ENCODE assay signal across 8 mouse cellular contexts in the genomic region with DNA sequence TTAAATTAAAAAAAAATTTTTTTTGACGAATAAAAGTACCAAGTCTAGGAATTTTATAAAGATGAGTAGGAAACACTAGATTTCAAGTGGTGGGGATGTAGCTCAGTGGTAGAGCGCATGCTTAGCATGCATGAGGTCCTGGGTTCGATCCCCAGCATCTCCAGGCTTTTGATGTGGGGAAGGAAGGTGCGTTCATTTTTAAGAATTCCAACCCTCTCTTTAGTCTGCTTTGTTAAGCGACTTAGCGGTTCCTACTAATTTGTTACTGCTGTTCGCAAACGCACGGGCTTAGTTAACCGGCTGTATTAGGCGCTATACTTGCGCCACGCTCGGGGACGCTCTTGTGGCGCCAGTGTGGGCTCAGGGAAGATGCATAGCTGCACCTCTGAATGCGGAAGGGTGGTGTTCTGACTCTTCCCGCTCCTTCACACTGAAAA. TPM values are rescaled to one million over a fixed set of nuclear protein-coding genes. Genes with fewer than 3 reads are reported as not detected.
DNase-seq lines count a peak whose midpoint lies in the region; ATAC-seq lines count a peak whose summit lies in the region.

No protein-coding gene starts in this region.

- peak overlapping the region; percentile 69 for H3K4me2 ChIP-seq in kidney, embryonic 16.5 days (replicated peaks; ENCODE audit: low read depth, low read length)
- peak overlapping the region; percentile 56 for H3K4me2 ChIP-seq in intestine, embryonic 16.5 days (ENCODE audit: low read depth, low read length)
- H3K4me2 ChIP-seq in liver, embryonic 16.5 days (ENCODE audit: low read depth, low read length): peak overlapping the region; percentile 61
- peak overlapping the region; percentile 61 for H3K4me2 ChIP-seq in stomach, embryonic 15.5 days

- H3K27ac ChIP-seq in kidney, embryonic 16.5 days (ENCODE audit: low read length): no peak overlapping the region
- no peak overlapping the region for H3K27ac ChIP-seq in brown adipose tissue, adult 24 weeks (replicated peaks; ENCODE audit: low read depth, low read length)
- peak overlapping the region; percentile 80 for H3K27ac ChIP-seq in forebrain, embryonic 10.5 days
- H3K27ac ChIP-seq in intestine, embryonic 16.5 days (ENCODE audit: low read length): no peak overlapping the region
- H3K27ac ChIP-seq in liver, embryonic 16.5 days (ENCODE audit: low read length): no peak overlapping the region
- H3K27ac ChIP-seq in stomach, embryonic 15.5 days: no peak overlapping the region

- H3K9me3 ChIP-seq in kidney, embryonic 16.5 days (ENCODE audit: low read length): no peaks in the 10 kb centered on the region
- H3K9me3 ChIP-seq in forebrain, embryonic 10.5 days: no peaks in the 10 kb centered on the region
- H3K9me3 ChIP-seq in intestine, embryonic 16.5 days (ENCODE audit: control insufficient read depth, low read length): no peaks in the 10 kb centered on the region
- H3K9me3 ChIP-seq in liver, embryonic 16.5 days (replicated peaks; ENCODE audit: control insufficient read depth, low read length): no peaks in the 10 kb centered on the region
- no peaks in the 10 kb centered on the region for H3K9me3 ChIP-seq in stomach, embryonic 15.5 days

- peak; percentile 82 for ATAC-seq in kidney, embryonic 16.5 days (ENCODE audit: low FRiP score, low TSS enrichment)
- ATAC-seq in intestine, embryonic 16.5 days: peak; percentile 75
- ATAC-seq in liver, embryonic 16.5 days (ENCODE audit: low read depth): peak; percentile 72
- peak; percentile 67; the same call in 1 of the 2 replicates for ATAC-seq in stomach, embryonic 15.5 days (ENCODE audit: insufficient read depth, low FRiP score, low read depth)

- peaks cover 10% of the 10 kb centered on the region for H3K4me1 ChIP-seq in kidney, embryonic 16.5 days (ENCODE audit: insufficient read depth, low read length)
- H3K4me1 ChIP-seq in brown adipose tissue, adult 24 weeks (ENCODE audit: control insufficient read depth, insufficient read depth, insufficient read length, low read length): no peaks in the 10 kb centered on the region
- peaks cover 21% of the 10 kb centered on the region for H3K4me1 ChIP-seq in forebrain, embryonic 10.5 days
- H3K4me1 ChIP-seq in intestine, embryonic 16.5 days (ENCODE audit: control insufficient read depth, insufficient read depth, low read length): peaks cover 12% of the 10 kb centered on the region; the same call in 1 of the 2 replicates
- no peaks in the 10 kb centered on the region for H3K4me1 ChIP-seq in liver, embryonic 16.5 days (ENCODE audit: control insufficient read depth, low read depth, low read length)
- peaks cover 9% of the 10 kb centered on the region; the same call in 1 of the 2 replicates for H3K4me1 ChIP-seq in stomach, embryonic 15.5 days

- H3K4me3 ChIP-seq in kidney, embryonic 16.5 days (ENCODE audit: low read length): peak overlapping the region; percentile 57
- H3K4me3 ChIP-seq in brown adipose tissue, adult 24 weeks (ENCODE audit: insufficient read depth, low read depth, low read length): 0 out of 2 replicates have a peak overlapping the region, but pooled peaks have one; percentile 8
- peak overlapping the region; percentile 61 for H3K4me3 ChIP-seq in forebrain, embryonic 10.5 days
- H3K4me3 ChIP-seq in intestine, embryonic 16.5 days (ENCODE audit: low read length): peak overlapping the region; percentile 50
- peak overlapping the region; percentile 47 for H3K4me3 ChIP-seq in liver, embryonic 16.5 days (ENCODE audit: low read depth, low read length)
- H3K4me3 ChIP-seq in stomach, embryonic 15.5 days (replicated peaks): peak overlapping the region; percentile 43

- DNase-seq in kidney, postnatal 14 days: no peak
- peak; percentile 80 for DNase-seq in forebrain, embryonic 10.5 days (ENCODE audit: extremely low spot score, low spot score)
- no peak for DNase-seq in urinary bladder, postnatal 10 days (ENCODE audit: low spot score)

- H3K27me3 ChIP-seq in kidney, embryonic 16.5 days (ENCODE audit: insufficient read depth, low read length): peaks cover 14% of the 10 kb centered on the region
- peaks cover 60% of the 10 kb centered on the region for H3K27me3 ChIP-seq in forebrain, embryonic 10.5 days (ENCODE audit: poor library complexity, severe bottlenecking)
- H3K27me3 ChIP-seq in intestine, embryonic 16.5 days (replicated peaks; ENCODE audit: control insufficient read depth, insufficient read depth, low read length): no peaks in the 10 kb centered on the region
- H3K27me3 ChIP-seq in liver, embryonic 16.5 days (ENCODE audit: control insufficient read depth, insufficient read depth, low read depth, low read length): no peaks in the 10 kb centered on the region; the same call in none of the 2 replicates
- H3K27me3 ChIP-seq in stomach, embryonic 15.5 days (replicated peaks): peaks cover 7% of the 10 kb centered on the region; the same call in 1 of the 2 replicates

- WGBS in kidney, embryonic 16.5 days: under 1% methylated on average over 18 of the region's 18 CpGs
- WGBS in forebrain, embryonic 10.5 days: under 1% methylated on average over 18 of the region's 18 CpGs
- WGBS in intestine, embryonic 16.5 days: under 1% methylated on average over 18 of the region's 18 CpGs
- under 1% methylated on average over 18 of the region's 18 CpGs for WGBS in liver, embryonic 16.5 days (ENCODE audit: insufficient replicate concordance)
- WGBS in stomach, embryonic 15.5 days: under 1% methylated on average over 18 of the region's 18 CpGs

- H3K36me3 ChIP-seq in kidney, embryonic 16.5 days (ENCODE audit: insufficient read depth, low read length): no peaks in the 10 kb centered on the region
- H3K36me3 ChIP-seq in forebrain, embryonic 10.5 days (replicated peaks): no peaks in the 10 kb centered on the region
- no peaks in the 10 kb centered on the region for H3K36me3 ChIP-seq in intestine, embryonic 16.5 days (ENCODE audit: control insufficient read depth, insufficient read depth, low read length)
- no peaks in the 10 kb centered on the region for H3K36me3 ChIP-seq in liver, embryonic 16.5 days (ENCODE audit: control insufficient read depth, insufficient read depth)
- H3K36me3 ChIP-seq in stomach, embryonic 15.5 days: no peaks in the 10 kb centered on the region

- peak overlapping the region; percentile 36; the same call in 1 of the 2 replicates for H3K9ac ChIP-seq in kidney, embryonic 16.5 days (replicated peaks; ENCODE audit: low read length)
- peak overlapping the region; percentile 16; the same call in 1 of the 2 replicates for H3K9ac ChIP-seq in intestine, embryonic 16.5 days (ENCODE audit: low read depth, low read length)
- no peak overlapping the region for H3K9ac ChIP-seq in liver, embryonic 16.5 days (ENCODE audit: low read depth, low read length)
- no peak overlapping the region for H3K9ac ChIP-seq in stomach, embryonic 15.5 days

RNA-seq across cellular contexts. Expression of gene Gpx5, which starts 32.8 kb away (rescaled TPM):
- not detected in 2 replicates for polyA plus RNA-seq in kidney, embryonic 16.5 days (2015; fragmentation: Nextera tagmentation; extraction: Ambion mirVana)
- not detected in 2 replicates for polyA plus RNA-seq in brown adipose tissue, adult 24 weeks (2012; ENCODE audit: insufficient read depth, insufficient read length, missing spikeins)
- not detected in 2 replicates for polyA plus RNA-seq in forebrain, embryonic 10.5 days (2016; fragmentation: Nextera tagmentation; extraction: Ambion mirVana)
- polyA plus RNA-seq in intestine, embryonic 16.5 days (2015; fragmentation: Nextera tagmentation; extraction: Ambion mirVana): not detected in 2 replicates
- not detected in 2 replicates for polyA plus RNA-seq in liver, embryonic 16.5 days (2015; fragmentation: Nextera tagmentation; extraction: Ambion mirVana)
- polyA plus RNA-seq in stomach, embryonic 15.5 days (2015; fragmentation: Nextera tagmentation; extraction: Ambion mirVana): not detected in 2 replicates

RNA-seq across cellular contexts. Expression of gene Gpx6, which starts 52.2 kb away (rescaled TPM):
- 10.7 and 11.8 TPM in 2 replicates for polyA plus RNA-seq in kidney, embryonic 16.5 days (2015; fragmentation: Nextera tagmentation; extraction: Ambion mirVana)
- not detected in 2 replicates for polyA plus RNA-seq in brown adipose tissue, adult 24 weeks (2012; ENCODE audit: insufficient read depth, insufficient read length, missing spikeins)
- 0.15 and 0.21 TPM in 2 replicates for polyA plus RNA-seq in forebrain, embryonic 10.5 days (2016; fragmentation: Nextera tagmentation; extraction: Ambion mirVana)
- not detected in 2 replicates for polyA plus RNA-seq in intestine, embryonic 16.5 days (2015; fragmentation: Nextera tagmentation; extraction: Ambion mirVana)
- not detected in 2 replicates for polyA plus RNA-seq in liver, embryonic 16.5 days (2015; fragmentation: Nextera tagmentation; extraction: Ambion mirVana)
- not detected in 2 replicates for polyA plus RNA-seq in stomach, embryonic 15.5 days (2015; fragmentation: Nextera tagmentation; extraction: Ambion mirVana)

Comparison
In these comparisons a context has a peak if more than half of its experiments do, and no peak if none do; other contexts are left out.
1. H3K4me3 ChIP-seq: peak in every context shown above with its lines; median percentile 61 in forebrain, embryonic 10.5 days; 57 in kidney, embryonic 16.5 days; 50 in intestine, embryonic 16.5 days; 47 in liver, embryonic 16.5 days; 43 in stomach, embryonic 15.5 days; 8 in brown adipose tissue, adult 24 weeks.
2. H3K9ac ChIP-seq: peak in kidney, embryonic 16.5 days (single experiment) and intestine, embryonic 16.5 days (single experiment); none in liver, embryonic 16.5 days (single experiment) and stomach, embryonic 15.5 days (single experiment).
3. Peak in every context shown above with its lines, with median percentiles within 50 percentile points of each other: ATAC-seq and H3K4me2 ChIP-seq.